Mouse (Mus musculus) frontal cortex, adult 2 months (tissue): ENCODE results near the gene Spats2. TPM values are rescaled to one million over a fixed set of nuclear protein-coding genes. Genes with fewer than 3 reads are reported as not detected.
"Not testable (repeated sequence)": the region's sequence is repeated elsewhere in the genome, so short reads cannot be mapped to it uniquely, and the experiment has no call there.

Experiments
- DNase-seq, 2 experiments: peaks; one replicate each; pipeline ENCODE4 v3.0.0; 2022; ENCODE audit warnings: low spot score in 1 of 2; ENCODE audit errors: extremely low spot score in 1 of 2
- polyA plus RNA-seq: library from polyadenylated mRNA; depleted of rRNA; stranded (reverse); fragments of >200 nt; gene quantifications from 2 replicates; pipeline ENCODE4 v1.2.3, GENCODE M21; 2012; rRNA removed

Spats2 gene
- polyA plus RNA-seq, 1 experiment: 36.9 TPM

- no peak for DNase-seq
Observed at GRCm38 (mm10) chr15:99252381-99253174, 126.9 kb downstream of the Spats2 start.

DNA sequence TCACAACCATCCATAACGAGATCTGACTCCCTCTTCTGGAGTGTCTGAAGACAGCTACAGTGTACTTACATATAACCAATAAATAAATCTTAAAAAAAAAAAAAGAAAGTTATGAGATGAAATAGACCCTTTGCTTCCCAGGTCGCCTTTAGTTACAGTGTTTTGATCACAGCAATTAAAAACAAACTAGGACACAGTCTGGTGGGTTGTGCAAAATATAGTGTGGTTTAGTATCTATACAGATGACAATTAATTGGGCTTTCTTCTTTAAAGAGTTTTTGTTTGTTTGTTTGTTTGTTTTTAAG lies 127.4 kb downstream of the Spats2 start:
- not testable (repeated sequence) for DNase-seq

DNA sequence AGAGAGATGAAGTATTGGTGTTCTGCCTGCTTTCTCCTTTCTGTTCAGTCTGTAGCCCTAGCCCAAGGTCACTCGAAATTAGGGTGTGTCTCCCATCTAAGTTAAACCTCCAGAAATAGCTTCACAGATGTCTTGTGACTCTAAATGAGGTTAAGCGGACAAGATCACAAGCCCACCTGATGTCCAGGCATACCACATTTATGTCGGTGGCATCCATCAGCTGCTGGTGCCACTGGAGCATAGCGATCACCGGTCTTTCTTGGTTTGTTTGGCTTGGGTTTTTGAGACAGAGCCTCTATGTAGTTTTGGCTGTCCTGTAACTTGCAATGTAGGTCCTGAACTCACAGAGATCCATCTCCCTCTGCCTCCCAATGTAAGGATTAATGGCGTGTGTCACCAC lies 128.1 kb downstream of the Spats2 start:
- no peak for DNase-seq

DNA sequence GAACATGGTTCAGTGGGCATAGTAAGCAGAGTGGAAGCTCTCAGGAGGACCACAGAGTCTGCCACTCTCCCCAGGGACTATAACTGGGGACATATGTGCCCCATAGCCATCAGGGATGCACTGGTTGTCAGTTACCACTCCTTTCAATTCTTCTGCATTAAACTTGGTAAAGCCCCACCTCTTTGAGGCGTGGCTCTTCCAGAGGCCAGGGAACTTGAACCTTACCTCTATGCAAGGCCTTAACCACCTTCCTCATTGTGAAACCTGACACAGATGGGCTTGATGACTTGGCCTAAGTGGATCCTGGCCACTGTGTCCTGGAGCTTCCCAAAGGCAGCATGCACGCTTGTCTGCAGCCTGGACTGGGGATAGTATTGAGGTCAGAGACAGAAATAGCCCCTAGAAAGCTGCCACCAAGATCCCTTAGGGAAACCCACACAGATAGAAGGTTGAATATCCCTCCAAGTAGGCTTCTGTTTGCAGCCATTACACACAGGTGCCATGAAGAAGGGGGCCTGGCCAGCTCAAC lies 128.8 kb downstream of the Spats2 start:
- no peak for DNase-seq

- DNase-seq: no peak
Observed at GRCm38 (mm10) chr15:99255241-99255749, 129.6 kb downstream of the Spats2 start.

DNA sequence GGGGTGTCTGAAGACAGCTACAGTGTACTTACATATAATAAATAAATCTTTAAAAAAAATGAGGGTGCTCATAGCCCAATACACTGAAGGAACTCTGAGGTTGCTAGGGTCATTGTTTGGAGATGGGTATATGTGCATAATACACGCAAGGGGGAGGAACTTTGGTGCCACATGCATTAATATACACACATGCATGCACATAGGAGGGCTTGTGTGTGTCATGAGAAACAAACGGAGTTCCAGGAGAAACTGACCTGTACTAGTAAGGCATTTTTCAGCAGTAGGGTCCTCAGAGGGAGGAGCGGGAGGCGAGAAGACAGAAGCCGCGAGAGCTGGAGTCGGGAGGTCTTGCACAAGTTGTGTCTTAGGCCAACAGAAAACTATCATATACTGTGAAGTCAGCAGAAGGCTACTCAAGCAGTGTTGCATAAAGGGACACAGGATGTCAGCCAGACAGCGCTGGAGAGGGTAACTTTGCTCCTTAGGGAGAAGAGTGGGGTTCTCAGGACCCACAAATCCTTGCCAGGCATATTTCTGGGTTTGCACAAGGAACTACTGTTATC lies 133.5 kb downstream of the Spats2 start:
- no peak for DNase-seq

DNA sequence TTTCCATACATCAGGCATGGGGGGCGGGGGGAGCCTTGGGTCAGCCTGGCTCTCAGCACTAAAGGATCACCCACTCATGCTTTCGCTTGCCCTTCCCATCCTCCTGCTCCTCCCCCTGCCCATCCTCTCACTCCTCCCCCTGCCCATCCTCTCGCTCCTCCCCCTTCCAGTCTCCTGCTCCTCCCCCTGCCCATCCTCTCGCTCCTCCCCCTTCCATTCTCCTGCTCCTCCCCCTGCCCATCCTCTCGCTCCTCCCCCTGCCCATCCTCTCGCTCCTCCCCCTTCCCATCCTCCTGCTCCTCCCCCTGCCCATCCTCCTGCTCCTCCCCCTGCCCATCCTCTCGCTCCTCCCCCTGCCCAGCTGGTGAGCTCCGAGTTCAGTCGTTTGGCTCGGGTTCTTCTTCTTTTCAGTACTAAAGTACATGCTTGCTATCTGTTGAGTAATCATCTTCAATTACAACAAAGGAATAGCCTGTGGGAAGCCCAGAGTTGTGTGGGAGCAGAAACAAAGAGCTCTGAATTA lies 134.1 kb downstream of the Spats2 start:
- peak in 1 of 2 experiments; percentile 70 for DNase-seq

DNA sequence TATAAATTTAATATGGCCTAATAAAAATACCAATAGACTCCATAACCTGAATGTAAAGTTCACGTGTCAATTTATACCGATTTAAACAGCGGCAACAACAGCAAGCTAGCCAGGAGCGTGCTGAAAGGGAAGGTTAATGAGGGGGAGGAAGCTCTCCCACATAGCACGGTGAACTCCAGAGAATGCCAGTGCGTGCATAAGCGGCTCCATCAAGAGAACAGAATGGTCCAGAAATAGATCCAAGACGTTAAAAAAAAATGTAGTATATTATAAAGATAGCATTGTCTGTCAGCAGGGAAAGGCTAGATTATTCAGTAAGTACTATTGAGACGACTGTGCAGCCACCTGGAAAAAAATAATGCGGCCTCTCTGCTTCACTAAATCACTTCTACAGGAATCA lies 137.0 kb downstream of the Spats2 start:
- DNase-seq: no peak

Other genes with a start within 250 kb of the Spats2 start
- gene Rhebl1, start 231.4 kb upstream of the Spats2 start, polyA plus RNA-seq: 17.6 and 19.2 TPM in 2 replicates
- 0.44 and 0.80 TPM in 2 replicates for gene Dhh, start 227.4 kb upstream of the Spats2 start, polyA plus RNA-seq
- 30.5 and 33.6 TPM in 2 replicates for gene Lmbr1l, start 207.7 kb upstream of the Spats2 start, polyA plus RNA-seq
- 1,157 and 1,186 TPM in 2 replicates for gene Tuba1b, start 191.4 kb upstream of the Spats2 start, polyA plus RNA-seq
- gene Gm49450, start 172.4 kb upstream of the Spats2 start, polyA plus RNA-seq: 0.17 and 3.5 TPM in 2 replicates
- gene Tuba1a, start 172.2 kb upstream of the Spats2 start, polyA plus RNA-seq: 1,817 and 1,854 TPM in 2 replicates
- 5.8 and 10.6 TPM in 2 replicates for gene Tuba1c, start 96.0 kb upstream of the Spats2 start, polyA plus RNA-seq
- gene Prph, start 70.7 kb upstream of the Spats2 start, polyA plus RNA-seq: 0.69 and 0.90 TPM in 2 replicates
- gene Troap, start 51.3 kb upstream of the Spats2 start, polyA plus RNA-seq: 0.62 and 1.3 TPM in 2 replicates
- not detected in 2 replicates for gene C1ql4, start 38.1 kb upstream of the Spats2 start, polyA plus RNA-seq
- 0.06 TPM in 1 of 2 replicates, not detected in the other for gene Dnajc22, start 32.7 kb upstream of the Spats2 start, polyA plus RNA-seq
- 166 and 196 TPM in 2 replicates for gene Kcnh3, start 98.9 kb downstream of the Spats2 start, polyA plus RNA-seq
- gene Mcrs1, start 126.0 kb downstream of the Spats2 start, polyA plus RNA-seq: 121 and 122 TPM in 2 replicates
- gene Prpf40b, start 169.2 kb downstream of the Spats2 start, polyA plus RNA-seq: 163 and 182 TPM in 2 replicates
- gene Fam186b, start 170.0 kb downstream of the Spats2 start, polyA plus RNA-seq: 1.5 and 1.7 TPM in 2 replicates
- gene Fmnl3, start 244.6 kb downstream of the Spats2 start, polyA plus RNA-seq: 18.5 and 19.9 TPM in 2 replicates